Mouse (Mus musculus): ENCODE measurements at regions not wholly inside any gene's neighbourhood (a gene's known extent, or its start where the extent isn't known, plus 50 kb on each side); places are given as distances from the start of the nearest gene placed in this dataset.

- DNase-seq (ENCODE audit: low spot score in 2 of 2), result no peak
Observed at GRCm38 (mm10) chr5:148742158-148742835, 186.8 kb downstream of the Katnal1 start.

- DNase-seq (ENCODE audit: low spot score in 2 of 2), result no peak
Observed at GRCm38 (mm10) chr5:148741267-148742004, 187.7 kb downstream of the Katnal1 start.

- DNase-seq (ENCODE audit: low spot score in 2 of 2), result peak in 1 of 2 experiments; percentile 24
Observed at GRCm38 (mm10) chr5:148740366-148741266, 188.0 kb upstream of the Ubl3 start.

GRCm38 (mm10) chr5:148739672-148740071, 187.1 kb upstream of the Ubl3 start:
- no peak for DNase-seq (ENCODE audit: low spot score in 2 of 2)

GRCm38 (mm10) chr5:148739141-148739540, 186.6 kb upstream of the Ubl3 start:
- no peak for DNase-seq (ENCODE audit: low spot score in 2 of 2)

- no peak for DNase-seq (ENCODE audit: low spot score in 2 of 2)
Observed at GRCm38 (mm10) chr5:148729541-148729940, 177.0 kb upstream of the Ubl3 start.

- DNase-seq (ENCODE audit: low spot score in 2 of 2), result no peak
Observed at GRCm38 (mm10) chr5:148728492-148728891, 175.9 kb upstream of the Ubl3 start.

- DNase-seq (ENCODE audit: low spot score in 2 of 2), result no peak
Observed at GRCm38 (mm10) chr5:148726442-148726841, 173.9 kb upstream of the Ubl3 start.

- no peak for DNase-seq (ENCODE audit: low spot score in 2 of 2)
Observed at GRCm38 (mm10) chr5:148724470-148724869, 171.9 kb upstream of the Ubl3 start.

- DNase-seq (ENCODE audit: low spot score in 2 of 2), result no peak
Observed at GRCm38 (mm10) chr5:148723677-148724227, 171.2 kb upstream of the Ubl3 start.

- DNase-seq (ENCODE audit: low spot score in 2 of 2), result no peak
Observed at GRCm38 (mm10) chr5:148720604-148721003, 168.0 kb upstream of the Ubl3 start.

- no peak for DNase-seq (ENCODE audit: low spot score in 2 of 2)
Observed at GRCm38 (mm10) chr5:148716633-148717032, 164.0 kb upstream of the Ubl3 start.

- no peak for DNase-seq (ENCODE audit: low spot score in 2 of 2)
Observed at GRCm38 (mm10) chr5:148715218-148715991, 162.8 kb upstream of the Ubl3 start.

GRCm38 (mm10) chr5:148714807-148715206, 162.2 kb upstream of the Ubl3 start:
- no peak for DNase-seq (ENCODE audit: low spot score in 2 of 2)

- no peak for DNase-seq (ENCODE audit: low spot score in 2 of 2)
Observed at GRCm38 (mm10) chr5:148713796-148714195, 161.2 kb upstream of the Ubl3 start.

GRCm38 (mm10) chr5:148713039-148713438, 160.4 kb upstream of the Ubl3 start:
- DNase-seq (ENCODE audit: low spot score in 2 of 2), result no peak

- DNase-seq (ENCODE audit: low spot score in 2 of 2), result no peak
Observed at GRCm38 (mm10) chr5:148711570-148711969, 159.0 kb upstream of the Ubl3 start.

- DNase-seq (ENCODE audit: low spot score in 2 of 2), result peak in 1 of 2 experiments; percentile 17
Observed at GRCm38 (mm10) chr5:148709111-148709771, 156.7 kb upstream of the Ubl3 start.

GRCm38 (mm10) chr5:148708014-148708741, 155.6 kb upstream of the Ubl3 start:
- DNase-seq (ENCODE audit: low spot score in 2 of 2), result no peak

- DNase-seq (ENCODE audit: low spot score in 2 of 2), result no peak
Observed at GRCm38 (mm10) chr5:148707335-148707734, 154.7 kb upstream of the Ubl3 start.
